Mouse (Mus musculus) ZHBTc4 (cell line): ENCODE results near the gene Arl8a.
A peak's percentile ranks its signal among the peaks of the same experiment; 100 is the strongest.

Experiments used
- DNase-seq: peaks from one replicate; pipeline ENCODE4 v3.0.0-alpha.2; 2011; ENCODE audit warnings: low read depth, low spot score

The Arl8a gene

DNA sequence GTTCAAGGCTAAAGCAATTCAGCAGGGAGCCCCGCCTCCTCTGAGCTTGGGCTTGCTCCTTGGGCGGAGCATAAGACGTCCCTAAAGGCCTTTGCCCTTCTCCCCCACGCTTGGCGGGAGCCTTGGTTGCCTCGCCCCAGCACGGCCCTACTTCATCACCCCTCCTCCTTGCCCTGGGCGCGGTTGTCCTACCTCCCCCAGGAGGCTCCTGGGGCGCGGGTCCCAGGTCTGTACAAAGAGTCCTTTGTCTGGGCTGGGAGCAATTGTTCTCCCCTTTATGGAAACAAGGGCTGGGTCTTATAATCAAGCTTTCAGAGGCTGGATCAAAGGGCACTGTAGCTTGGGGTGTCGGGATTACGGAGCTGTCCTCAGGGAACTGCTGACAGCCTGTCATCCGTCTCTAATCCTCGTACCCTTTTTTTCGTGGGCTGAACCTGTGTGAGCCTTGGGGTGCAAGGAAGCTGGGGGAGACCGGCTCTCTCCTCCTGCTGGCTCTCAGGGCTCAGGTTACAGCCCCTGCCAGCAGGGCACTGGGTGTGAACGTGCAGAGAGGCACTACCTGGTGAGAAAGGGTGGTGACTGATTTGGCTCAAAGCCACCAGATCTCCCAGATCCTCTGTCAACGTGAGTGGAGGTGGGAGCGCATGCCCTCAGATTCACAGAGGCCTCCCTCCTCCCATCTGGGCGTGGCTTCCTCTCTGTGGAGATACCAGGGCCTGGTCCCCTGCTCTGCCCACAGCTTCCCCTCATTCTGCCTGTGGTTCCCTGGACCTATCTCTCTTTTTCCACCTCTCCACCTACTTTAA, 52.6 kb downstream of the Arl8a start:
- DNase-seq: peak; percentile 100

DNA sequence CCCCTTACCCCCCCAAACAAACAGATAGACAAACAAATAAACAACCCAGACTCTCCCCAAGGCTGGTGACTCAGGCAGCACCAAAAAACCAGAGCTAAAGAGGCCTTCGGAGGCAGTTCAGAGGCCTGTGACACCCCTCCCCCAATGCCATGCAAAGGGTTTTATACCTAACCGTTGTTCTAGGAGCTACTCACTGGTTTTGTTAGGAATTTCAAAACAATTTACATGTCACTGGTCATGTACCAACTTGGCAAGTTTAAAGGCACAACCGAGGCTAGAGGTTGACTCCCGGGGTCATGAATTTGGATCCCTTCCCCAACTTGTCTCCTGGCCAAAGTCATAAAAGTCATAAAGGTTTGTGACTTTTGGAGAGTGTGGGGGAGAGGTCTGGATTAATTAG, 53.8 kb downstream of the Arl8a start:
- DNase-seq: peak; percentile 69

DNA sequence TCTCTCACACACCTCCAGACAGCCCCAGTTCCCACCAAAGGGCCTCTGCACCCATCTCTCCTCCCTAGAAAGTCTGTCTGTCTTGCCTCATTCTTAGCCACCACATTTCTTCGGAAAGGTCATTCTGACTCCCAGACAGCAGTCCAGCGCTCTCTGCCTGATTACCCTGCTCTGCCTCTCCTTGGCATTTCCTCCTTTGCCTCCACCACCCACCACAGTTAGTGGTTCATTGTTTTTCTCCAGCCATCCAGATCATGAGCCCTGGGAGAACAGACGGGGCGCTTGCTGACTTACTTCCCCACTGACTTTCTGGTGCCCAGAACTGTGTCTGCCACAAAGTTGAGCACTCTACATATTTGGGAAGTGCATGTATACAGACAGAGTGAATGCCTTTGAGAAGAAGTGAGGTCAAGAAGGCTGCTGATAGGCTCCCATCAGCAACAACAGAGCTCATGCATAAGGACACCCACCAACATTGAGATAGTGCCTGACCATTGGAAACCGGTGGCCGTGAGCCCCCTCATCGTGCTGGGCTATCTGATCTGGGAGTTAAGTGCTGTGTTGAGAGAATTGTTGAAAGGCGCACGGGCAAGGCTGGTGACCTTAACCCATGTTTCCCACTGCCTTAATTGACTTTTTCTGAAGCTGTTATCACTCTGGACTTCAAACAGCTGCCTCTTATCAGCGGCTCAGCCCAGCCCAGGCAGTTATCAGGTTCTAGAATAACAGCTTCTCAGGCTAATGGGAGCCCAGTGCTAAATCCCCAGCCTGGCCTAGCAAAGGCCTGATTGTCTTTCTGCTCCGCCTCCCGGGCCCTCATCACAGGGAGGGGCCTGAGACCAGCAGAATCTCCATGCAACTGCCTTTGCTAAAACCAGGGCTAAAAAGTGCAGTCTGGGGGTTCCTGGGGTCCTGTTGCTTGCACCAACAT, 57.8 kb downstream of the Arl8a start:
- DNase-seq: no peak

DNA sequence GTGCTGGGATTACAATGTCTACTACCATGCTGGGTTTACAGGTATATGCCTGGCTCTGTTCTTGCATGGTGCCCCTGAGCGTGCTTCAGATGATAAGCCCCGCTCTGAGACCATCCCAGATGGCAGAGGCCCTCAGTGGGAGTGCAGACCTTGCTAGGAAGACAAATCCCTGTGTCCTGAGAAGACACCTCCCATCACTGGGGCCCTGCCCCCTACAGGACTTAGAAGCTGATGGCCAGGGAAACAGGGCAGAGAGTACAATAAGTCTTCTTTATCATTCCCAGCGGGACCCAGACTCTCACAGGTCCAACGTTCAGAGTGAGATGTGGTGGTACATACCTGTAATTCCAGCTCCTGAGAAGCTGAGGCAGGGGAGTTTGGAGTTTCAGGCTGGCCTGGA, 58.6 kb downstream of the Arl8a start:
- peak; percentile 78 for DNase-seq
